Mouse (Mus musculus): ENCODE measurements around the gene Bet1l. TPM values are rescaled to one million over a fixed set of nuclear protein-coding genes. Genes with fewer than 3 reads are reported as not detected.

The Bet1l gene
- polyA plus RNA-seq, 1 experiment: 17.1 TPM

DNA sequence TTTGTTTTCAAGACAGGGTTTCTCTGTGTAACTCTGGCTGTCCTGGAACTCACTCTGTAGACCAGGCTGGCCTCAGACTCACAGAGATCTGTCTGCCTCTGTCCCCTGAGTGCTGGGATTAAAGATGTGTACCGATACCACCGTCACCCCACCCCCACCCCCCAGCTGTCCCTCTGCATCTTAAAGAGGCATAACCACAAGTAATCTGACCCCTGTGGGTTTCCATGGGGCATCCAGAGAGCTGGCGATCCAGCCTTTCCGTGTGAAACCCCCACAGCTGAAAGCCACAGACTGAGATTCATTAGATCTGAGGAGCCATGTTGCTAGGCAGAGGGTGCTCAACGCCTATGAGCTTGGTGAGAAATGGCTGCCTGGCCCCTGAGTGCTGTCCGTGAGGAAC, 2.6 kb upstream of the Bet1l start:
- Histone ChIP-seq H3K4me1 (ENCODE audit: control insufficient read depth, insufficient read depth, insufficient read length, low read length) (peaks cover 13% of the 10 kb centered on the region), H3K27me3 (ENCODE audit: control insufficient read depth, insufficient read depth, low read length) (no peaks in the 10 kb centered on the region), H3K27ac (ENCODE audit: insufficient read depth, low read depth, low read length) (no peak overlapping the region), H3K36me3 (ENCODE audit: control insufficient read depth, insufficient read depth, low read length) (peaks cover 53% of the 10 kb centered on the region), H3K4me3 (ENCODE audit: low read depth, low read length) (no peak overlapping the region)
- WGBS: 81% methylated on average over 6 of the region's 6 CpGs
- TF ChIP-seq CTCF (IDR thresholded peaks at IDR 0.05; ENCODE audit: extremely low read depth, insufficient read length, insufficient replicate concordance, low read depth, low read length) (no peak), POLR2A (IDR thresholded peaks at IDR 0.05; ENCODE audit: low read depth, low read length) (no peak)

DNA sequence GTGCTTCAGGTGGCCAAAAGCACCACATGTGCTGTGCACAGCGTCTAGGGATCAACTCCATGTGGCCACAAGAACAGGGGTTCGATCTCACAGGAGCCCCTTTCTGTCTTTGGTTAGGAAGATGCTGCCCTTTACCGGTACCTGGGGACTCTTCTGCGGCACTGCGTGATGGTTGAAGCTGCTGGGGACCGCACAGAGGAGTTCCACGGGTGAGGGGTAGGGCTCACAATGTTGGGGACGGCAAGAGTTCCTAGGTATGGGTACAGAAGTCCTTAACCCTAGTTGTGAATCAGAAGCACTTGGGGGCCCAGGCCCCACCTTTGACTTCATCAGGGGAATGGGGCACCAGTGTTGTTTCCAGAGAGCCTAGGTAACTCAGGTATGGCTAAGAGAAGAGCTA, 1.4 kb upstream of the Bet1l start:
- H3K36me3 ChIP-seq (ENCODE audit: control insufficient read depth, insufficient read depth, low read length): peaks cover 56% of the 10 kb centered on the region
- no peak for TF ChIP-seq CTCF (IDR thresholded peaks at IDR 0.05; ENCODE audit: extremely low read depth, insufficient read length, insufficient replicate concordance, low read depth, low read length)
- TF ChIP-seq POLR2A (IDR thresholded peaks at IDR 0.05; ENCODE audit: low read depth, low read length): no peak
- H3K4me3 ChIP-seq (ENCODE audit: low read depth, low read length): peak overlapping the region; percentile 82
- H3K27me3 ChIP-seq (ENCODE audit: control insufficient read depth, insufficient read depth, low read length): no peaks in the 10 kb centered on the region
- H3K4me1 ChIP-seq (ENCODE audit: control insufficient read depth, insufficient read depth, insufficient read length, low read length): peaks cover 13% of the 10 kb centered on the region
- WGBS: 93% methylated on average over 8 of the region's 8 CpGs
- H3K27ac ChIP-seq (ENCODE audit: insufficient read depth, low read depth, low read length): no peak overlapping the region

DNA sequence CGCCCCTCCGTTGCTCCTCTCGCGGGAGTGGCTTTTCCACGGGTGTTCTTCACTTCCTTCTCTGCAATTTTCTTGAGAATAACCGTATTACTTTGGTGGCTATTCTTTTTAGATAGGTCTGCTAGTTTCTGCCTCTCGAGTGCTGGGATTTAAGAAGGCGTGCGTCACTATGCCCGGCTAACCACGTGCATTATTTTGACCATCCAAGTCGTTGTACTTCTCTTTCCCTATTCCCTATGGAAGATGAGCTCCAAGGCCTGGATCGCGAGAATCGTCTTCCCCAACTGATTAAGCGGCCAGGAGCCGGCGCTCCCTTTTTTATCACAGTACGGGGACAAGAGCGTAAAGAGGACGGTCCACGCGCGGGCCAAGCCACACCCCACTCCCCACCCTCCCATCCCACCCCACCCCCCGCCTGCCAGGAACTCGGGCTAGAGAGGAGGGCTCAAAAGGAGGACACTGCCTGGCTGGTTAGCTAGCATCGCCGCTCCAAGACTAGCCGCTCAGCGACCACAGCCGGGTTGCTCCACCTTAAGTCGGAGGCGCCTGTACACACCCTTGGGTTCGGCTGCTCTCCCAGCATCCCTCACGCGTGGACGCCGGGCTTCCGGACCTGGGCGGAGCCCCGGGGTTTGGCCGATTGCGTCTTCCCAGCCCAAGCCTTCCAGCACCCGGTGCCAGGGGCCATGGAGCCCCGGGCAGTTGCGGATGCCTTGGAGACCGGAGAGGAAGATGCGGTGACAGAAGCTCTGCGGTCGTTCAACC, 410 bp downstream of the Bet1l start, which contains the start of gene Ric8a:
Ric8a (plus strand) TSS at position 173 of the 765 bp plus-strand sequence.
- Histone ChIP-seq H3K27ac (ENCODE audit: insufficient read depth, low read depth, low read length) (peak within 1 kb of the TSS; percentile 90), H3K4me3 (ENCODE audit: low read depth, low read length) (peak within 1 kb of the TSS; percentile 82), H3K4me1 (ENCODE audit: control insufficient read depth, insufficient read depth, insufficient read length, low read length) (peaks cover 13% of the 10 kb centered on the region), H3K36me3 (ENCODE audit: control insufficient read depth, insufficient read depth, low read length) (peaks cover 56% of the 10 kb centered on the region), H3K27me3 (ENCODE audit: control insufficient read depth, insufficient read depth, low read length) (no peaks in the 10 kb centered on the region)
- TF ChIP-seq POLR2A (IDR thresholded peaks at IDR 0.05; ENCODE audit: low read depth, low read length) (peak; percentile 44; the same call in 1 of the 2 replicates), CTCF (IDR thresholded peaks at IDR 0.05; ENCODE audit: extremely low read depth, insufficient read length, insufficient replicate concordance, low read depth, low read length) (0 out of 2 replicates have a peak, but pooled peaks have one; percentile 1)
- WGBS: under 1% methylated on average over 49 of the region's 50 CpGs

DNA sequence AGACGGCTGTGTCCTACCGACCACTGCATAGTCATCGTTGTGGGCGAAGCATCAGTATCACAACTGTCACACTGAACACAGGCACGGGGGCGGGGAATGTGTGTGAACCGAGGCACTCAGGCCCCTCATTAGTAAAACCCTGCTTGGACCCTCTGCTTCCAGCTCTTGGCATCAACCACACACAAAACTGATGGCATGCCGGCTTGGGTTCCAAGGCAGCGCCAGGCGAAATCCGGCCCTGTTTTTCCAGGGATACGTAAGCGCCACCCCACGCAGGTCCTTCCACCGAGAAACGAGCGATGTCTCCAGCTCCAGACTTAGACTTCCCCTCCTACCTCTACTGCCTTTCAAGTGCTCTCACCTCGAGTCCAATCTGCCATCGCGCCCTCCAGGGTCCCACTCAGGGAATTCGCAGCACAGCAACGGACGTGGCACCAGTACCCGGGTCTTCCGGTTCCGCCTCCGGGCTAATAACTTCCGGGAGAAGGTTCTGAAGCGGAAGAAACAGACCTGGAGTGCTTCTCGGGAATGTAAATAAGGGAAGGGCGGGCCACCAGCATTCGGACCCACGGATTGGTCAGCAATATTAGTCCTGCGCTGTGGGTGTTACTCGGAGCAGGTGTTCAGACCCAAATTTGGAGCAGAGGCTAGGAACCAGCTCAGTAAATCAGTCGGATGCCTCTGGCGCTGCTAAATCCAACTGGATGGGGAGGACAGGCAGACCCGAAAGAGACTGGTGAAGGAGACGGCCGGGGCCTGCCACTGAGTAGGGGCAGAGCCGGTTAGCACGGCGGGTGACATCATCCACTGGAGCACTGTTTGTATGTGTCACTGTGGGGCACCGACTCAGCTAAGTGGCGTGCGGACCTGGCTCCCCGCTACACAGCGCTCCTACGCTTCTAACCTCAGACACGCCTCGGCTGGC, 1.3 kb downstream of the Bet1l start, which contains the start of gene Gm45785:
Gm45785 (minus strand) TSS at position 472 of the 925 bp plus-strand sequence.
- peak within 1 kb of the TSS; percentile 90 for H3K27ac ChIP-seq (ENCODE audit: insufficient read depth, low read depth, low read length)
- TF ChIP-seq CTCF (IDR thresholded peaks at IDR 0.05; ENCODE audit: extremely low read depth, insufficient read length, insufficient replicate concordance, low read depth, low read length) (no peak), POLR2A (IDR thresholded peaks at IDR 0.05; ENCODE audit: low read depth, low read length) (0 out of 2 replicates have a peak, but pooled peaks have one; percentile 54)
- H3K4me1 ChIP-seq (ENCODE audit: control insufficient read depth, insufficient read depth, insufficient read length, low read length): peaks cover 13% of the 10 kb centered on the region
- no peaks in the 10 kb centered on the region for H3K27me3 ChIP-seq (ENCODE audit: control insufficient read depth, insufficient read depth, low read length)
- WGBS: under 1% methylated on average over 51 of the region's 51 CpGs
- peaks cover 49% of the 10 kb centered on the region for H3K36me3 ChIP-seq (ENCODE audit: control insufficient read depth, insufficient read depth, low read length)
- peak within 1 kb of the TSS; percentile 82 for H3K4me3 ChIP-seq (ENCODE audit: low read depth, low read length)

DNA sequence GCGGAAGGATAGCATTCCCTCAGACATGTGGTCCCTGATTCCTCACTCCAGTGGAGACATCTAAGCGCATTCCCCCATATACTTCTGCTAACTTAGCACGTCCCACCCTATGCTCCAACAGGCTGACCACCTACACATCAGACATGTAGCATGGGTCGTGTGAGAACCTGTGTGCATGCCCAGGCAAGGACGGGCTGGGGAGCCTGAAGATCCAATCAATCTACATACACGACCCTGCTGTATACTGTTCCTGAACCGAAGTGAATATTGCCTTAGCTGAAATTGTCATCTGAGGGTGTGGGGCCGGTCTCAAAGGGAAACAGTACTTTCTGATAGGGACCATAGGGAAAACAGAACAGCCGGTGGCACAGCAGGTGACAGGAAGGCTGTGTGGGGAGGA, 2.2 kb downstream of the Bet1l start:
- no peak for TF ChIP-seq CTCF (IDR thresholded peaks at IDR 0.05; ENCODE audit: extremely low read depth, insufficient read length, insufficient replicate concordance, low read depth, low read length)
- TF ChIP-seq POLR2A (IDR thresholded peaks at IDR 0.05; ENCODE audit: low read depth, low read length): no peak
- H3K27ac ChIP-seq (ENCODE audit: insufficient read depth, low read depth, low read length): no peak overlapping the region
- peak overlapping the region; percentile 82 for H3K4me3 ChIP-seq (ENCODE audit: low read depth, low read length)
- peaks cover 41% of the 10 kb centered on the region for H3K36me3 ChIP-seq (ENCODE audit: control insufficient read depth, insufficient read depth, low read length)
- no peaks in the 10 kb centered on the region for H3K27me3 ChIP-seq (ENCODE audit: control insufficient read depth, insufficient read depth, low read length)
- 60% methylated on average over 9 of the region's 9 CpGs for WGBS
- H3K4me1 ChIP-seq (ENCODE audit: control insufficient read depth, insufficient read depth, insufficient read length, low read length): peaks cover 13% of the 10 kb centered on the region

DNA sequence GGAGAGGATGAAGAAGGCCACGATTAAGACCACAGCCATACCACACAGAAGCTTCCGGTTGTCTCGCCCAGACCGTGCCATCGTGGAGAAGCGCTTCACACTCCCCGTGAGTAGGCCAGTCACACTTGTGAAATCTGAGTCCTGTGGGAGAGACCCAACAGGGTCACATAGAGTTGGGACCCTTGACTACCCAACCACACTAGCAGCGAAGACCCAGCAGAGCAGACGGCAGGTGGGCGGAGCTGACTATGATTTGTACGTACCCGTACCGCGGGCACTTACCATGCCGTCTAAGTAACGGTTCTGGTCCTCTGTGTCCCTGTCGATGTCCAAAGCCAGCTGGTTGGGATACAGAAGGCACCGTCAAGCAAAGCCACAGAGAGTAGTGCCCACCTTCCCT, 2.9 kb downstream of the Bet1l start:
- WGBS: 89% methylated on average over 18 of the region's 18 CpGs
- Histone ChIP-seq H3K36me3 (ENCODE audit: control insufficient read depth, insufficient read depth, low read length) (peaks cover 35% of the 10 kb centered on the region), H3K27ac (ENCODE audit: insufficient read depth, low read depth, low read length) (no peak overlapping the region), H3K4me3 (ENCODE audit: low read depth, low read length) (no peak overlapping the region), H3K27me3 (ENCODE audit: control insufficient read depth, insufficient read depth, low read length) (no peaks in the 10 kb centered on the region), H3K4me1 (ENCODE audit: control insufficient read depth, insufficient read depth, insufficient read length, low read length) (peaks cover 13% of the 10 kb centered on the region)
- TF ChIP-seq POLR2A (IDR thresholded peaks at IDR 0.05; ENCODE audit: low read depth, low read length) (no peak), CTCF (IDR thresholded peaks at IDR 0.05; ENCODE audit: extremely low read depth, insufficient read length, insufficient replicate concordance, low read depth, low read length) (no peak)

All from small intestine, adult 2 months (tissue).